Mouse (Mus musculus) limb, embryonic 13.5 days (tissue): Measurements from ENCODE around the gene Dhrs1. TPM values are rescaled to one million over a fixed set of nuclear protein-coding genes. Genes with fewer than 3 reads are reported as not detected.
"Not testable (repeated sequence)": the region's sequence is repeated elsewhere in the genome, so short reads cannot be mapped to it uniquely, and the experiment has no call there.

ENCODE experiments used
- ATAC-seq: fragments of 200-750 bp; cut with Nextera tagmentation; 2 replicates; pipeline ENCODE4 v1.8.0; 2017; ENCODE audit warnings: low read depth, moderate number of reproducible peaks, moderate TSS enrichment; ENCODE audit not compliant: low FRiP score
- H3K27ac ChIP-seq: fragments of 300-500 bp; sonication (generic); 2 replicates; pipeline ENCODE4 v1.5.1; 2015; ENCODE audit warnings: inconsistent platforms, mild to moderate bottlenecking, moderate library complexity
- H3K27me3 ChIP-seq: fragments of 300-500 bp; sonication (generic); 2 replicates; pipeline ENCODE4 v1.6.1; 2015; ENCODE audit warnings: mild to moderate bottlenecking, inconsistent platforms
- H3K36me3 ChIP-seq: fragments of 300-500 bp; sonication (generic); 2 replicates; pipeline ENCODE4 v1.6.1; 2015; ENCODE audit warnings: inconsistent platforms, mild to moderate bottlenecking, moderate library complexity
- H3K4me1 ChIP-seq: fragments of 300-500 bp; sonication (generic); 2 replicates; pipeline ENCODE4 v1.6.1; 2015; ENCODE audit warnings: inconsistent platforms
- H3K4me2 ChIP-seq: fragments of 300-500 bp; sonication (generic); replicated peaks from 2 replicates; pipeline ENCODE4 v1.6.1; 2015; ENCODE audit warnings: inconsistent platforms, mild to moderate bottlenecking, moderate library complexity
- H3K4me3 ChIP-seq: fragments of 300-500 bp; sonication (generic); 2 replicates; pipeline ENCODE4 v1.5.1; 2015; ENCODE audit warnings: moderate library complexity, mild to moderate bottlenecking, inconsistent platforms
- H3K9ac ChIP-seq: fragments of 300-500 bp; sonication (generic); 2 replicates; pipeline ENCODE4 v1.6.1; 2015; ENCODE audit warnings: mild to moderate bottlenecking, inconsistent platforms
- H3K9me3 ChIP-seq: fragments of 300-500 bp; sonication (generic); 2 replicates; pipeline ENCODE4 v1.6.1; 2016; ENCODE audit warnings: inconsistent platforms
- WGBS: fragments of 180-500 bp; shearing (Covaris S2); methylation state at CpG from one replicate; pipeline ENCODE4 v1.1.7; 2015; 5-methylcytosine and 5-hydroxymethylcytosine counted together
- polyA plus RNA-seq: library from polyadenylated mRNA; unstranded; fragments of >200 nt; fragmentation: Nextera tagmentation; extraction: Ambion mirVana; gene quantifications from 2 replicates; pipeline ENCODE4 v1.2.1, GENCODE M21; 2015

Dhrs1 gene
- polyA plus RNA-seq, 1 experiment from 2014 or later = 78.1 TPM

GRCm38 (mm10) chr14:55761163-55761562, 15.7 kb upstream of the Dhrs1 start, which contains the start of gene Ltb4r2:
Ltb4r2 (plus strand) TSS chr14:55761428.
- Histone ChIP-seq H3K9me3 (no peaks in the 10 kb centered on the region), H3K27me3 (peaks cover 49% of the 10 kb centered on the region), H3K36me3 (peaks cover 6% of the 10 kb centered on the region; the same call in 1 of the 2 replicates), H3K27ac (peak within 1 kb of the TSS; percentile 44), H3K4me3 (peak within 1 kb of the TSS; percentile 57), H3K4me1 (peaks cover 16% of the 10 kb centered on the region), H3K9ac (peak within 1 kb of the TSS; percentile 85), H3K4me2 (peak within 1 kb of the TSS; percentile 96)
- WGBS = 67% methylated on average over 6 of the region's 6 CpGs
- ATAC-seq = no peak

- Histone ChIP-seq H3K36me3 (peaks cover 16% of the 10 kb centered on the region), H3K27me3 (peaks cover 39% of the 10 kb centered on the region), H3K4me2 (peak overlapping the region; percentile 54), H3K4me3 (peak overlapping the region; percentile 18; the same call in 1 of the 2 replicates), H3K4me1 (peaks cover 16% of the 10 kb centered on the region)
- 0% methylated on average over 6 of the region's 6 CpGs for WGBS
- ATAC-seq, H3K27ac ChIP-seq, H3K9me3 ChIP-seq, H3K9ac ChIP-seq: not testable (repeated sequence)
Observed at GRCm38 (mm10) chr14:55760156-55760555, 14.7 kb upstream of the Dhrs1 start.

- Histone ChIP-seq H3K9ac (no peak within 1 kb of the TSS), H3K4me1 (peaks cover 16% of the 10 kb centered on the region), H3K27ac (no peak within 1 kb of the TSS), H3K4me2 (peak within 1 kb of the TSS; percentile 41), H3K4me3 (0 out of 2 replicates have a peak within 1 kb of the TSS, but pooled peaks have one; percentile 0), H3K9me3 (no peaks in the 10 kb centered on the region), H3K36me3 (peaks cover 34% of the 10 kb centered on the region), H3K27me3 (peaks cover 22% of the 10 kb centered on the region)
- WGBS = 22% methylated on average over 8 of the region's 8 CpGs
- ATAC-seq = no peak
Observed at GRCm38 (mm10) chr14:55758363-55758784, 12.9 kb upstream of the Dhrs1 start, which contains the start of gene Cideb. Cideb (minus strand) TSS chr14:55758458.

- Histone ChIP-seq H3K4me2 (no peak overlapping the region), H3K4me3 (no peak overlapping the region), H3K4me1 (peaks cover 12% of the 10 kb centered on the region), H3K27me3 (peaks cover 16% of the 10 kb centered on the region), H3K9me3 (no peaks in the 10 kb centered on the region), H3K27ac (no peak overlapping the region), H3K36me3 (peaks cover 42% of the 10 kb centered on the region), H3K9ac (no peak overlapping the region)
- WGBS = 83% methylated on average over 6 of the region's 6 CpGs
- ATAC-seq = no peak
Observed at GRCm38 (mm10) chr14:55757566-55757965, 12.1 kb upstream of the Dhrs1 start.

GRCm38 (mm10) chr14:55747051-55747847, 1.8 kb upstream of the Dhrs1 start:
- 86% methylated on average over 10 of the region's 10 CpGs for WGBS
- Histone ChIP-seq H3K9ac (peak overlapping the region; percentile 90), H3K4me3 (peak overlapping the region; percentile 89), H3K27me3 (no peaks in the 10 kb centered on the region), H3K4me2 (peak overlapping the region; percentile 99), H3K9me3 (no peaks in the 10 kb centered on the region), H3K4me1 (peaks cover 31% of the 10 kb centered on the region), H3K27ac (no peak overlapping the region), H3K36me3 (peaks cover 45% of the 10 kb centered on the region)
- ATAC-seq = no peak

- Histone ChIP-seq H3K27me3 (no peaks in the 10 kb centered on the region), H3K9ac (peak overlapping the region; percentile 90), H3K36me3 (peaks cover 43% of the 10 kb centered on the region), H3K4me1 (peaks cover 31% of the 10 kb centered on the region), H3K9me3 (no peaks in the 10 kb centered on the region), H3K4me2 (peak overlapping the region; percentile 99), H3K27ac (no peak overlapping the region), H3K4me3 (peak overlapping the region; percentile 89)
- WGBS = under 1% methylated on average over 31 of the region's 31 CpGs
- ATAC-seq = no peak; the same call in 1 of the 2 replicates
Observed at GRCm38 (mm10) chr14:55745861-55746237, 359 bp upstream of the Dhrs1 start.

- ATAC-seq = peak; percentile 80
- Histone ChIP-seq H3K27ac (no peak overlapping the region), H3K4me3 (peak overlapping the region; percentile 19), H3K9ac (peak overlapping the region; percentile 54), H3K9me3 (no peaks in the 10 kb centered on the region), H3K4me1 (peaks cover 31% of the 10 kb centered on the region), H3K36me3 (peaks cover 46% of the 10 kb centered on the region), H3K4me2 (peak overlapping the region; percentile 99), H3K27me3 (no peaks in the 10 kb centered on the region)
- 16% methylated on average over 10 of the region's 10 CpGs for WGBS
Observed at GRCm38 (mm10) chr14:55743711-55744110, 1.8 kb downstream of the Dhrs1 start.

- H3K27ac ChIP-seq = no peak overlapping the region
- no peak overlapping the region for H3K4me3 ChIP-seq
- ATAC-seq = no peak
- H3K27me3 ChIP-seq = no peaks in the 10 kb centered on the region
- H3K9ac ChIP-seq = no peak overlapping the region
- no peaks in the 10 kb centered on the region for H3K9me3 ChIP-seq
- no peak overlapping the region for H3K4me2 ChIP-seq
- 86% methylated on average over 9 of the region's 9 CpGs for WGBS
- no peaks in the 10 kb centered on the region for H3K4me1 ChIP-seq
- H3K36me3 ChIP-seq = peaks cover 40% of the 10 kb centered on the region
Observed at GRCm38 (mm10) chr14:55737086-55737687, 8.3 kb downstream of the Dhrs1 start.

- H3K9ac ChIP-seq = no peak overlapping the region
- no peak overlapping the region for H3K4me3 ChIP-seq
- no peaks in the 10 kb centered on the region for H3K9me3 ChIP-seq
- no peak overlapping the region for H3K4me2 ChIP-seq
- no peak overlapping the region for H3K27ac ChIP-seq
- no peaks in the 10 kb centered on the region for H3K27me3 ChIP-seq
- H3K36me3 ChIP-seq = peaks cover 27% of the 10 kb centered on the region
- no peak for ATAC-seq
- H3K4me1 ChIP-seq = no peaks in the 10 kb centered on the region
- WGBS = 81% methylated on average over 4 of the region's 4 CpGs
Observed at GRCm38 (mm10) chr14:55735758-55736157, 9.7 kb downstream of the Dhrs1 start.

GRCm38 (mm10) chr14:55735334-55735733, 10.2 kb downstream of the Dhrs1 start:
- Histone ChIP-seq H3K27me3 (no peaks in the 10 kb centered on the region), H3K9me3 (no peaks in the 10 kb centered on the region), H3K27ac (no peak overlapping the region), H3K9ac (no peak overlapping the region), H3K4me1 (no peaks in the 10 kb centered on the region), H3K4me3 (no peak overlapping the region), H3K36me3 (peaks cover 23% of the 10 kb centered on the region), H3K4me2 (no peak overlapping the region)
- 66% methylated on average over 3 of the region's 3 CpGs for WGBS
- ATAC-seq = no peak

- Histone ChIP-seq H3K27me3 (no peaks in the 10 kb centered on the region), H3K4me3 (no peak overlapping the region), H3K4me2 (no peak overlapping the region), H3K27ac (no peak overlapping the region), H3K4me1 (no peaks in the 10 kb centered on the region), H3K9ac (no peak overlapping the region), H3K36me3 (peaks cover 18% of the 10 kb centered on the region), H3K9me3 (no peaks in the 10 kb centered on the region)
- ATAC-seq = no peak
- 73% methylated on average over 7 of the region's 7 CpGs for WGBS
Observed at GRCm38 (mm10) chr14:55734869-55735268, 10.6 kb downstream of the Dhrs1 start.

- no peaks in the 10 kb centered on the region for H3K4me1 ChIP-seq
- H3K9me3 ChIP-seq = no peaks in the 10 kb centered on the region
- no peak overlapping the region for H3K4me3 ChIP-seq
- 78% methylated on average over 10 of the region's 10 CpGs for WGBS
- no peak overlapping the region for H3K9ac ChIP-seq
- no peak overlapping the region for H3K27ac ChIP-seq
- H3K27me3 ChIP-seq = no peaks in the 10 kb centered on the region
- peaks cover 9% of the 10 kb centered on the region for H3K36me3 ChIP-seq
- no peak for ATAC-seq
- H3K4me2 ChIP-seq = no peak overlapping the region
Observed at GRCm38 (mm10) chr14:55733889-55734288, 11.6 kb downstream of the Dhrs1 start.
